Mouse (Mus musculus) liver, postnatal 0 days (tissue): ENCODE measurements around the gene Nxph1.

Source experiments
- CTCF ChIP-seq: sonication (generic); IDR thresholded peaks from 2 replicates; pipeline ENCODE4 v1.5.1; 2016; ENCODE audit warnings: antibody characterized with exemption, low read depth
- EP300 ChIP-seq: IDR thresholded peaks from 2 replicates; pipeline ENCODE4 v1.6.1; 2016; ENCODE audit warnings: antibody characterized with exemption, low read depth, mild to moderate bottlenecking

DNA sequence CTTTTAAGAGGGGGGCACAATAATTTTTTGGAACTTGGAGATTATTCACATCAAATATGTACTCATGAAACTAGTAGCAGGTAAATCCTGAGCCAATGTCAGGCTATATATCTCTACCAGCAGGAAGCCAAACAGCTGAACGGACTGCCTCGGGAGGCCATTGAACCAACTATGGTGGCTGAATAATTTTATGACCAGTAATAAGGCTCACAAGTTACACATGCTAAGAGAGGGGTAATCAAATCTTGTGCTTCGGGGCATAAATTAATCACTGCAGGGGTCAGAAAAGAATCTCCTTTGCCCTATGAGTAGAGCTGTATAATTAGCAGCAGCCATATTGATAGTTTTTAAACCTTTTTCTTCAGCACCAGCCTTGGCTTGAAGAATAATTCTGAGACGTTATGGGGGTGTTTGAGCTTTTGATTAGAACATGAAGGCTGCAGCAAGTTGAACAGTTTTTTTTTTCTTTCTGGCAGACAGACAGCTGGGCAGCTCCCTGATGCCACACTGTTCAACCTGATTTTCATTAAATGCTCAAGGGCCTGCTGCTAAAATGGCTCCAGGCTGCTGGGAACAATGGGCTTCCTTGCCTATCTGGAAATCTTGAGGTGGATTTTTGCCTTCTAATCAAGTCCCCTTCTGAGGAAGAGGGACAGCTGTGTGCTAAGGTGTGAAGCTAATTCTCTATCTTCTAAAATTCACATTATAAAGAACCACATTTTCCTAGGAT lies 272.7 kb downstream of the Nxph1 start:
- TF ChIP-seq CTCF (no peak), EP300 (no peak)
